Mouse (Mus musculus): ENCODE results near the gene Gm10840. TPM values are rescaled to one million over a fixed set of nuclear protein-coding genes. Genes with fewer than 3 reads are reported as not detected.
A peak's percentile ranks its signal among the peaks of the same experiment; 100 is the strongest.

Gene Gm10840
- total RNA-seq, 2 experiments from 2014 or later: not detected

DNA sequence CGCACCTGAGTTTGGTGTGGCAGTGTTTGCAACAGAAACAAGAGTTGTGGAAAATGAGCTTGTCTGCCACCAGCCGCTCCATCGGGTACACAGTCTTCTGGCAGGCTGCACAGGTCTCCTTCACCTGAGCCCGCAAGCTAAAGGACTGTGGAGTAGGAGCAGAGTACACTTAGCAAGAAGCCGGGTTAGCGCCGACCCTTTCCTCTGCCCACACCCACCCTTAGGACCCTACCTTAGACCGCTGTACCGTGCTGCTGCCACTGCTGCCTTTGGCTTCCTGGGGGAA, 1.8 kb upstream of the Gm10840 start:
- DNase-seq (ENCODE audit: low spot score in 2 of 2): no peak
- intact Hi-C loops (cut with DNase I): loop anchor here (5.0 kb wide), 1 partner anchor 67 kb away; no protein-coding TSS in a partner anchor

DNA sequence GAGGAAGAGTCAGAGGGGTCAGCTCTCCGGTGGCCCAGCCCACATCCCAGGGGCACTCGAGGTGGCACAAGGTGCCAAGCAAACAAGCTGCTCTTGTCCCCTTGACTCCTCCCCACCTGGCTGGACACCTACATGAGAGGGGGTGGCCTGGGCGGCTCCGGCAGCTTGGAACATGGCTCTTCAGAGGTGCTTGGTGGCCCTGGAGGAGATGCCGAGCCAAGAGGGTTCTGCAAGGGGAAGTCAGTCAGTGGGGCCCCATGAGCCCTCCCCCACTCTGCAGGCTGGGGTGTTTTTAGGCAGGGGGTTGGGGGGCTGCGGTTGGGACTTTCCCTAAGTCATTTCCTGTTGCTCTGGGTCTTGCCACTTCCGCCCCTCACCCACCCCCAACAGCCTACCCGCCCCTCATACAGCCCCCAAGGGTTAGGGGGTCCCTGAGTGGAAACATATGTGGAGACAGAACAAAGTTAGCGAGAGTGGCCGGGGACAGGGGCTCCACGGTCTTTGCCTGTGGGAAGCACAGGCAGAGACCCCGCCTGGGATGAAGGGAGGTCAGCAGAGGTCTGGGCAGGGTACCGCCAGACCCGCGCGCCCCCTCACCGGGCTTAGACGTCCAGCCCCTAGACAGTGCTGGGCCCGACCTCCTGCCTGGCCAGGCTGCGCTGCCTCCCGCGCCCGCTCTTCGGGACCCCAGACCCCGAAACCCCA, 1.3 kb upstream of the Gm10840 start:
- peak in 1 of 2 experiments; percentile 58 for DNase-seq (ENCODE audit: low spot score in 2 of 2)
- intact Hi-C loops (cut with DNase I): loop anchor here (5.0 kb wide), 1 partner anchor 67 kb away; no protein-coding TSS in a partner anchor

DNA sequence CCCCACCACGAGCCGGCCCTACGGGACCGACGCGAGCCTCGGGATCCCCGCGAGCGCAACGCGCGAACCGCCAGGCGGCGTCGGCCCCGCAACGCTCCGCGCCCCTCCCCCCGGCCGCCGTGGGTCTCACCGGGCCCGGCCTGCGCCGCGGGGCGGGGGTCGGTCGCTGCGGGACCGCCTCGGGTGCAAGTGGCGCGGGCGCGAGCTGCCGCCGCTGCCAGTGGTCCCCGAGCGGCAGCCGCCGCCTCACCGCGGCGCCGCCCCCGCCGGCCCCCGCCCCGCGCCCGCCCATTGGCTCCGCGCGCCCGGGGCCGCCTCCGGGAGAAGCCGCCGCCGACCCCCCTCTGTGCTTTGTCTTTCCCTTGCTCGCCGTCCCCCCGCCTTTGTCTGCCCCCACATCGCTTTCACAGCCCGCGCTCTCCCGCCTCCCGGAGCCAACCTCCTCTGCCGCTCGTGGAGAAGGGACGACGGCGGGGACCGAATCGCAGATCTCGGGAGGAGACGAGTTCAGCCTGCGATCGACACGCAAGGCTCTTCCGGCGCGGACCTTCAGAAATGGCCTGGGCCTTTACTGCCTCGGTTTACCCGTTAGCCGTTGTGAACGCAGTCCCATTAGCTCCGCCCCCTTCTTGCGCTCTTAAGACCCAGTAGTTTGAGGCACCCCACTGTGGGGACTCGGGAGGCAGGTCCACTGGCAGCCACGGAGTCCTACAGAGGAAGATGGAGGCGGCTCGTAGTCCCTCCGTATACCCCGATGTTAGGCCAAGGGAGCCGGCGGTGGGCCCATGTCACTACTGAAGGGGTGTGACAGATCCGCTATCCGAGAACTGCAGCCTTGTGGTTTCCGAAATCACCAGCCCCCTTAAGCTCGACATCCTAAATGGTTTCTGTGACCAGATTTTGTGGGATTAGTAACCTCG, 469 bp upstream of the Gm10840 start:
- peak; percentile 85 to 88 for DNase-seq (ENCODE audit: low spot score in 2 of 2)
- intact Hi-C loops (cut with DNase I): loop anchor here (5.0 kb wide), 1 partner anchor 68 kb away; no protein-coding TSS in a partner anchor

DNA sequence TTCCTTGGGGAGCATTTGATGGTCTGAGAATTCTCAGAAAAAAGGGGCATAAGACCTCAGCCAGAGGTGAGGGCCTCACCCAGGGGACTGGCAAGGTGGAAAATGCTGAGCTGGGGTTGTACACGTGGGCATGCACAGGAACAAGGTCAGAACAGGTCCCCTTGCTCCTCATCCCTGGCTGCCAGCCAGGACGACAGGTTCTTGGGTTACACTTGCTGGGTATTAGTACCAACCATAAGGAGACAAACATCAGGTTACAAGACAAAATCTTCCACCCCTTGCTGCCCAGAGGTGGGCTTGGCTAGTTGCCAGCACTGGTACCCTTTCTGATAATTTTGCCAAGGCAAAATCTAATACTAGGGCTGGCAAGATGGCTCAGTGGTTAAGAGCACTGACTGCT, 1.6 kb downstream of the Gm10840 start:
- no peak for DNase-seq (ENCODE audit: low spot score in 2 of 2)
- intact Hi-C loops (cut with DNase I): no loop called here

DNA sequence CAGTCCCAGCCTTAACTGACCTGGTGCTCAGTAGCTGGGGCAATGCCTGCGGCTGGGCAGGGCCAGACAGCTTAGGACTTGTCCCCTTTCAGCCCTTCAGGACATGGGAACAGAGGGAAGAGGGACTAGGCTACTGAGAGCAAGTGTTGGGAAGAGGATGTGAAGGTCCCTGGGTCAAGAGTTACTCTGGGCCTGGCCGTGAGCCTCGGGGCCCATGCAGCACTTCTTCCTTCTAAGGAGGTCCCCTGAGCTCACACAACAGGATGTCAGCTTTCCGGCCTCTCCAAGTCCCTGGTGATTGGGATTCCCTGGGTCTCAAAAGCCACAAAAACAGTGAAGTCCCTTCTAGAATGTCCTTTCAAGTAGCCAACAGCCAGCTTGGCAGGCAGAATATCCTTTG, 2.9 kb downstream of the Gm10840 start:
- no peak for DNase-seq (ENCODE audit: low spot score in 2 of 2)
- intact Hi-C loops (cut with DNase I): no loop called here

DNA sequence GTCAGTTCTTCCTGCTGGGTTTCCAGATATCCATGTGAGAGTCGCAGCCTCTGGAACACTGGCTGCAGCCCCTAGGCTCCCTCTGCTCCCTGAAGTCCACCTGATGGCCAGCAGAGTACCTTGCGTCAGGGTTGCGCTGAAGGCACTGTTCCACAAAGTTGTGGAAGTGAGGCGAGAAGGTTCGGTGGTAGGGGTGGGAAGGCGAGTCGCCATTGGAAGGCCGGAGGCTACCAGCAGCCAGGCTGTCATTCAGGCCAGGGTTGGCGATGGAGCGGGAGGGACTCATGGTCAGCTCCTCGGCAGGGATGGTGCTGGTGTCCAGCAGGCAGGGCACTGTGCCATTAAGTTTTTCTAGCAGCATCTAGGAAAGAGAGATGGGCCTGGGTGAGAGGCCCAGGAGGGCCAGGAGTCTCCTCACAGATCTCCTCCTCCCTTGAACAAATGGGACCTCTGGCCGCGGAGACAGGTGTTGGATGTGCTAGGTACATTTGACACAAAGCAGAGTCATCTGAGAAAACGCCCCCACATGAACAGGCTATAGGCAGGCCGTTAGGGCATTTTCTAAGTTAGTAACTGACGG, 4.0 kb downstream of the Gm10840 start:
- no peak for DNase-seq (ENCODE audit: low spot score in 2 of 2)
- intact Hi-C loops (cut with DNase I): no loop called here

DNA sequence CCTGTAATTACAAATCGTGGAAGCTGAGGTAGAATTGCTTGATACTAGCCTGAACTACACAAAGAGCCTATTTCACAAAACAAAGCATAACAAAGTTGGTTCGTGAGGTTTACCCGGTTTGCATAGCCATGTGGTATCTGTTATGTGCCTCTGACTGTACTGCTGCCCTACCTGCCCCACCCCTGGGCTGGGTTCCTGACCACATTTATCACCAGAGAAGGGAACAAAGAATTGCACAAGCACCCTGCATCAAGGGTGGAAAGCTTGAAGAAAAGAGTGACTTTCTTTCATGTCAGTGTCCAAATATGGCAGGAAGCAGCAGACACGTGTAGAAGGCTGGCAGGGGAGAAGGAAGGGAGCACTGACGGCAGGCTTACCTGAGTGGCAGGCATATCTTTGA, 6.8 kb downstream of the Gm10840 start:
- no peak for DNase-seq (ENCODE audit: low spot score in 2 of 2)
- intact Hi-C loops (cut with DNase I): no loop called here

DNA sequence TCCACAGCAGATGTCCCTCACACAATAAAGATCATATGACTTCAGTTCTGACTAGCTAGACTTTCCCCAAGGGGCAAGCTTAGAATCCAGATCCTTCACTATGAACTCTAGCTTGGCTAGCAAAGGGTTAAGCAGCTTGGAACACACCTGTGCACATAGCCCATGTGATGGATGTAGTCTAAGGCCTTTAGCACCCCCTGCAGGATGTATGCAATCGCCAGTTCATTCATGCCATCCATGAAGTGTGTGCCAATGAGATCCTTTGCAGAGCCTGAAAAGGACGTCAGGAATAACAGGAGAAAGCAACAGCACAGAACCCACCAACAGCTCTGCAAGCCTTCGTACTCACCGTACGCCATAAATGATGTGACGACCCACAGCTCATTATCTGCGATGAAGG, 10.2 kb downstream of the Gm10840 start:
- DNase-seq (ENCODE audit: low spot score in 2 of 2): no peak
- intact Hi-C loops (cut with DNase I): no loop called here

DNA sequence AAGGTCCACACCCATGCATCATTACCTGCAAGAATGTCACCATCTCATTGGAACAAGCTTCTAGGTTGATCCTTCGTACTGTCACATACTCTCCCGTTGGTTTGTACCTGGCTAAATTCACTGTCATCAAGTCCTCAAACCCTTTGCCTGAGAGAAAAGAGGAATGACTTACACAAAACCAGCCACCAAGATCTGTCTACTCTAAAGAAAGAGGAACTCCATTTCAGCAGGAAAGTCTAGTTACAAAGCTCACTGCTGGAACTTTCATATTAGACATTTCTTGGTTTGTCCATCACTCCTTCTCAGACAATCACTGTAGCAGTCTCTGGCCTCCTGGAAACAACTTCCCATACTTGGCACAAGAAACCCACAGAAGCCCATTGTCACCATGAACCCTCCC, 12.6 kb downstream of the Gm10840 start:
- no peak for DNase-seq (ENCODE audit: low spot score in 2 of 2)
- intact Hi-C loops (cut with DNase I): no loop called here

DNA sequence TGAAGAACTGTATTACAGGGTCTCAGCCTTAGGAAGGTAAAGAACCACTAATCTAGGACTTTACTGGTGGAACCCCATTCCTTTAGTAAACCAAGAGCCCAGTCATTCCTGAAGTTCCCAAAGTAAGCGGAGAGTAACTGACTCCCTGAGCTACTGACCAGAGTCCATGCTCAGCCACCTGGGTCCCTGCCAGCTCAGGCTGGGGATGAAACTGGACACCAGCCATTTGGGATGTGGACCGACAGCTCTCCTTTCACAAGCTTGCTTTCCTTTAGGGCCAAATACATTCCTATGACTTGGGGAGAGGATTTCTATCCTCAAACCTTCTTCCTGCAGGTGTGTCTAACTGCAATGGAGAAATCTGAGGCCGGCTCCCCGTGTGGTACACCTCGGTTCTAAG, 13.7 kb downstream of the Gm10840 start:
- no peak for DNase-seq (ENCODE audit: low spot score in 2 of 2)
- intact Hi-C loops (cut with DNase I): no loop called here

DNA sequence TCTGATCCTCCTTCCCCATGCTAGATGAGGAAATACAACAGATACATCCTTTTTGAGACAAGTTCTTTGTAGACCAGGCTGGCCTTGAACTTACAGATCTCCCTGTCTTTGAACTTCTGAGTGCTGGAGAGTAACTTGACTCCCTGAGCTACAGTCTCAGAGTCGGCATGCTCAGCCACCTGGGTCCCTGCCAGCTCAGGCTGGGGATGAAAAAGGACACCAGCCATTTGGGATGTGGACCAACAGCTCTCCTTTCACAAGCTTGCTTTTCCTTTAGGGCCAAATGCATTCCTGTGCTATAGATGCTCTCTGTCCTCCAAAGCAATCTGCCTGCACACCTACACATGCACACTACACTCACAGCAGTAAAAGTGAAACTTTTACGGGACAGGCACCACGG, 14.4 kb downstream of the Gm10840 start:
- DNase-seq (ENCODE audit: low spot score in 2 of 2): no peak
- intact Hi-C loops (cut with DNase I): no loop called here

DNA sequence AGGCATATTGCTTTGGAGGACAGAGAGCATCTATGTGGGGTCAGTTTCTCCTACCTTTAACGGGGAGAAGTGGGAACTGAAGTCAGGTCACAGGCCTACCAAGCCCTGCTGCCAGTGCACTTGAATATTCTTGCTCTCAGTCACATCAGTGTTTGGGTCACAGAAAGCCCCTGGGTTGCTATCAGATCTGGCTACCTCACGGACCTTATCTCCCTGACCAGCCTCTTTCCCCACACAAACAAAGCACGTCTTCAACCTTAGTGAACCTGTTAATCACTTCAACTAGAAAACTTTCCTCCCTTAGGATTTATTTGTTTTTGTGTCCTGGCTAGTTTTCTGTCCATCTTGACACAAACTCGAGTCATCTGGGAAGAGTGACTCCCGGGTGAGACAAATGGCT, 15.7 kb downstream of the Gm10840 start:
- intact Hi-C loops (cut with DNase I): no loop called here
- no peak for DNase-seq (ENCODE audit: low spot score in 2 of 2)

DNA sequence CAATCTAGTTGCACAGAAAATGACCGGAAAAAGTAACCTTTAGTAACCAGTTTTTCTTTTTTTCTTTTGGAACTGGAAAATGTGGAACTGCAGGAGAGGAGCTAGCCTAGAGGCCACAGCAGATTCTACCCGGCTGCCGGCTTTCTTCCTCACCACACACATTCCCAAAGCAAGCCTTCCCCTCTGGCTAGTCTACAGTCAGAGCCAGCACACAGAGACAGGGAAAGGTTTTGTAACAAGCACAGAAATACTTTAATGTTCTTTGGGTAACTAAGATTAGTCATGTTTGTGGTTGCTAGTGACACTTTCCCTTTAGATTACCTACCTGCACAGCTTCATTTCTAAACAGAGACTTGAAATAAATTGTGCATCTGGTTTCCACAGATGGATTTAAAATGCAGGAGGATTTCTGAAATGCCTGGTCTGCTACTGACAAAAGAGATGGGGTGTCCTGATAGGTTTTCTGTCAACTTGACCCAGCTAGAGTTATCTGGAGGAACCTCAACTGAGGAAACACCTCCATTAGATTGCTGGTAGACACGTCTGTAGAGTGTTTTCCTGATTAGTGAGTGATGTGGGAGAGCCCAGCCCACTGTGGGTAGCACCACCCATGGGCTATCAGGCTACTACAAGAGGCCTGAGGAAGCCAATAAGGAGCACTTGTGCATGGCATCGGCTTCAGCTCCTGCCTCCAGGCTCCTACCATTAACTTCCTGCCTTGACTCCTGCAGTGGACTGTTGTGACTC, 17.6 kb downstream of the Gm10840 start:
- no peak for DNase-seq (ENCODE audit: low spot score in 2 of 2)
- intact Hi-C loops (cut with DNase I): no loop called here

DNA sequence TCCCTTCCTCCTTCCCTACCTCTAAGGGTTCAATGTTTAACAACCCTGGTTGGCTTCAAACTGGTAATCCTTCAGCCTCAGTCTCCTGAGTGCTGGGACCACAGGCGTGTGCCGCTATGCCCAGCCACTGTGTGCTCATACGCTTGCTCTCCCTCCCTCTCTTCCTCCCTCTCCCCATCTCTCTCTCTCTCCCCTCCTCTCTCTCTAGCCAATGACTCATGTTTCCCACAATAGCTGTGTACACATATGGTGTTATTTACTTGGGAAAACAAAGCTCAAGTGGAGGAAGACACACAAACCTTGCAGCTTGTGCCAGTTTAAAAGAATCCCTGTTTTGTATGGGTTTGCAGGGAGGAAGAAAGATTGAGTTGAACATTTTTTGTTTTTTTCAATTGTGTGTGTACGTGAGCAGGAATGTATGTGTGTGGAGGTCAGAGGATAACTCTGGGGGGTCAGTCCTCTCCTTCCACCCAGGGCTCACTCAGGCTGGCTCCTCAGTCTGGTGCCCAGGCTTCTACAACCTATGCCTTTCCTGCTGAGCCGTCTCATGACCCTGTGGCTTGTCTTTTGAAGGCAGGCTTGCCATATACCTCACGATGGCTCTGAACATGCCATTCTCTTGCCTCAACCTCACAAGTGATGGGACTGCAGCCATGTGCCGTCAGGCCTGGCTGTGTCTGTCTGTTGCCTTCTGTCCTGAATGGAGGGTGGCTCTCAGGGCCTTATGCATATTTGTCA, 19.2 kb downstream of the Gm10840 start:
- peak; percentile 41 to 67 for DNase-seq (ENCODE audit: low spot score in 2 of 2)
- intact Hi-C loops (cut with DNase I): no loop called here

DNA sequence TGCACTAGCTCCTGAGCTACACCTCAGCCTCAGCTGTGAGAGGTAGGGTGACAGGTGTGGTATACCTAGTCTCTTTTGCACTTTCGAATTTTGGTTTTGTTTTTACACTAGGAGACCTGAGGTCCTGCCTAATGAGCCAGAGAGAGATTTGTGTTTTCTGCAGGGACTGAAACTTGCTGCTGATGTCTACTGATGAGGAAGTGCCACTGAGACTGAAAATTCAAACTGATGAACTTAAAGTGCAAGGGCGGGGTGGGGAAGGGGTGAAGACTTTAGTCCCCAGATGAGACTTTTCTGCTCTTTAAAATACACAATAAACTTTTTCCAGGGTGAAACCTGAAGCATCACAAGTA, 19.8 kb downstream of the Gm10840 start:
- intact Hi-C loops (cut with DNase I): no loop called here
- no peak for DNase-seq (ENCODE audit: low spot score in 2 of 2)

DNA sequence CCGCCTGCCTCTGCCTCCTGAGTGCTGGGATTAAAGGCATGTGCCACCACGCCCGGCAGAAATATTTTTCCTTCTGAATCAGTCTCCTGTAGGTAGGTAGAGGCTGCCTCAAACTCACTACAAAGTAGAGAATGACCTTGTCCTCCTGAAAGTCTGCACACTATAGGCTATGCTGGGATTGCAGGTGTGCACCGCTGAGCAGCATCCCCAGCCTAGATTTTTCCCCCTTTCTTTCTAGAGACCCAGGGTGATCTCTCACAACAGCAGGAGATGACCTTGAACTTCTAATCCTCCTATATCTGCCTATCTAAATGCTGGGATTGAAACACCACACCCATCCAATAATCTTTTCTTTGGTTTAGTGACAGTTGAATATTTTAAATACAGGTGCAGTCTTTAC, 26.7 kb downstream of the Gm10840 start:
- intact Hi-C loops (cut with DNase I): no loop called here
- DNase-seq (ENCODE audit: low spot score in 2 of 2): no peak

DNA sequence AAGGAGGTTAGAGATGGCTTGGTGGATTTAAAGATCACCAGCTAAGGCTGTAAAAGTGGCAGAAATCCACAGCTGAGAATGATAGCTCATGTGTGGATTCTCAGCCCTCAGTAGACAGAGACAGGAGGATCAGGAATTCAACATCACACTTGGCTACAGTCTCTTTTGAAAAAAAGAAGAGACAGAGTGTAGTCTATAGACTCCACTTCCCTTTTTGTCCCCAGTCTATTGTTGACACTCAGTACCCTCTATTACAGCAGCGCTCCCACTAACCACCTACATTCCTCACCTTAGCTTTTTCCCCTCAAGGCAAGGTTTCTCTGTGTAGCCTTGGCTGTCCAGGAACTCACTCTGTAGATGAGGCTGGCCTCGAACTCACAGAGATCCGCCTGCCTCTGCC, 31.1 kb downstream of the Gm10840 start:
- intact Hi-C loops (cut with DNase I): no loop called here
- no peak for DNase-seq (ENCODE audit: low spot score in 2 of 2)

DNA sequence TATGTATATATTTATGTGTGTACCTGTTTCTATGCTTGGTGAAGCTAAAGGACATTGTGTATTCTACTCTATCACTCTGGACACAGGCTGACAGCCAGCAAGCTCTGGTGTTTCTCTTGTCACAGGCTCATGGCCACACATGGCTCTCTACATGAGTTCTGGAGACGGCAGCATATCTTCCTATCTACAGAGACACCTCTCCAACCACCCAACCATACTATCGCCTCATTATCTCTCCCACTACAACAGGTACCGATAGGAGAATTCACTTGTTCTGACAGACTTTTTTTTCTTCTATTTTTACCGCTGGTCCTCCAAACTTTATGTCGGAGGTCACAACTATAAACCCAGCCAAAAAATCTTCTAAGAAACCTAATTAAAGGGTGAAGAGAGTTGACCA, 31.6 kb downstream of the Gm10840 start:
- intact Hi-C loops (cut with DNase I): no loop called here

DNA sequence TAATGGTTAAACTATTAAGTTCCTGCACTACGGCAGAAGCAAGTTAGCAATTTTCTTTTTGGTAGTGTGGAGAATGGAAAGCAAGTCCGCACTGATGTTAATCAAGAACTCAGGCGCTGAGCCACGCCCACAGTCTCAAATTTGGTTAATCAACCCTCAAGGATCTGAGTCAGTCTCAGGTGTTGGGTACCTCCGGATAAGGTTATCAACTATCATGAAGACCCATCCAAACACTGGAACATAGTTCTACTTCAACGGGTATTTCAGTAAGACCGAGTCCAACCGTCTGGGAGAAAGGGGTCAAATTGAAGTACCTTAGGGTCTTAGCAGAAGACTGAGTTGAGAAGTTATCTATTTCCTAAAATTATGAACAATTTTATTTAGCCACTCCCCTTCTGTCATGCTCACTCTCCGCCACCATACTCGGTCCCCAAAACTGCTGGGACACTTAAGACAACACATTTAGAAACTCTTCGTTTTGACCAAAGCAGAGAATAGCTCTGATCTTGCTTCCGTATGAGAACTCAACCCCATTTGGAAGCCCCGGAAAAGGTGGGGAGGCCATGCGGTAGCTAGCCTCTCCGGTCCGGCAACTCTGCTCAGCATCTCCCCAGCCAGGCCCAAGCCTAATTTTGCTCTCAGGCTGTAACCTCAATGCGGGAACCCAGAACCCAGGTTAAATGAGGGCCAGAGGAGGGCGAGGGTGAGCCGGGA, 32.2 kb downstream of the Gm10840 start:
- intact Hi-C loops (cut with DNase I): no loop called here
- no peak for DNase-seq (ENCODE audit: low spot score in 2 of 2)

More for the DNA sequence above, 31.6 kb downstream of the Gm10840 start:
- no peak for DNase-seq (ENCODE audit: low spot score in 2 of 2)

Data from left cerebral cortex, postnatal 14 days (tissue).